Mouse (Mus musculus) megakaryocyte, embryonic 14.5 days (primary cell): Measurements from ENCODE around the gene Fbp2. TPM values are rescaled to one million over a fixed set of nuclear protein-coding genes. Genes with fewer than 3 reads are reported as not detected.

Experiments used
- H3K27me3 ChIP-seq: replicated peaks from 2 replicates; pipeline ENCODE3; 2012; ENCODE audit warnings: inconsistent platforms
- H3K36me3 ChIP-seq: replicated peaks from 2 replicates; pipeline ENCODE3; 2012; ENCODE audit warnings: low read length, inconsistent platforms, mixed read lengths
- H3K4me1 ChIP-seq: 2 replicates; pipeline ENCODE4 v1.6.1; 2012; ENCODE audit warnings: inconsistent platforms
- H3K4me3 ChIP-seq: replicated peaks from 2 replicates; pipeline ENCODE3; 2012; ENCODE audit warnings: moderate library complexity, mild to moderate bottlenecking, inconsistent platforms
- H3K9me3 ChIP-seq: 2 replicates; pipeline ENCODE4 v1.6.1; 2012; ENCODE audit warnings: inconsistent platforms
- FLI1 ChIP-seq: IDR thresholded peaks from 2 replicates; pipeline ENCODE4 v1.6.1; 2012; ENCODE audit warnings: low read length, inconsistent platforms, mixed read lengths
- GATA1 ChIP-seq: IDR thresholded peaks from 3 replicates; pipeline ENCODE4 v1.6.1; 2012; ENCODE audit warnings: mixed read lengths, low read length, inconsistent platforms, borderline replicate concordance
- polyA plus RNA-seq: library from polyadenylated mRNA; stranded (reverse); fragments of >175 nt; gene quantifications from 2 replicates; pipeline ENCODE4 v1.2.3, GENCODE M21; 2012; ENCODE audit warnings: low replicate concordance; ENCODE audit not compliant: insufficient read depth

Fbp2 gene
- polyA plus RNA-seq: not detected in 2 replicates

DNA sequence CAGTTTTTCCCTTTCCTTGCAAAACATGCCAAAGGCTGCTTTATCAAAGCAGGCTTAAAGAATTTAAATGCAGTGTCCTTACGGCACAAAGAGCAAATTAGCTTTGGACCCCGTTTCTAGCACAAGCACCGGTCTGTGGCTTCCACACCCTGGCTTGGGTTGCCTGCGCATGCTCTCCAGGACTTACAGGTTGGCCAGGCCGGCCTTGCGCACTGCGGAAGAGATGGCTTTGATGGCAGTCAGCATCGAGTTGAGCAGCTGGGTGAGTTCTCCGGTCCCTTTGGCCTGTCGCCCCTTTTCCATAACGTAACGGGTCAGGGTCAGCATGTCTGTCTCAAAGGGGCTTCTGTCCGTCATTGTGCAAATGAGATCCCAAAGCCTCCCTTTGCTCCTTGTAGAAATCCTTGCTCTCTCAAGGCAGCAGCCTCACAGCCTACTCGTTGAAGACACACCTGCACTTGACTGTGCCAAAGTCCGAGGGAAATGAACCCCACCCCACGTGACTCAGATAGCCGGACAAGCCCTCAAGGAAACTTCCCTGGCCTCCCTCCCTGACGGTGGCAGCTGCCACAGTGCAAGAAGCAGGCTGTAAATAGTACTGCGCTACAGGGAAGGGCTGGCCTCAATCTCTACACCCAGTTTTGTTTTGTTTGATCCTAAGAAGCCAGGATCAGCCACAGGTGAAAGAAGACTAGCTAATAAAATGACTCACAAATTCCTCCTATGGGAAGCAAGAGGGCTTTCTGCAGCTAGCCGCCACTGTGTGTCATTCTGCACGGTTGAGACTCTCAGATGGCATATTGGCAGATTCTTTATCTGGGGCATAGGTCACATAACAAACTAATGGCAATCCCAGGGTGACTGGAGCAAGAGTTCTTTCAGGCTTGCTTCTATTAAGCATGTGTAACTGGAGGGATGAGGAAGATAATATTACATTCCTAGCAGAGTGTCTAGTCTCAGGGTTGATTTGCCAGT lies at the start of gene Fbp2:
Fbp2 (minus strand) TSS at position 482 of the 975 bp plus-strand sequence.
- Histone ChIP-seq H3K36me3 (no peaks in the 10 kb centered on the region), H3K9me3 (peaks cover 25% of the 10 kb centered on the region), H3K27me3 (no peaks in the 10 kb centered on the region), H3K4me1 (peaks cover 23% of the 10 kb centered on the region), H3K4me3 (no peak within 1 kb of the TSS)
- no peak for TF ChIP-seq GATA1
- TF ChIP-seq FLI1: no peak

DNA sequence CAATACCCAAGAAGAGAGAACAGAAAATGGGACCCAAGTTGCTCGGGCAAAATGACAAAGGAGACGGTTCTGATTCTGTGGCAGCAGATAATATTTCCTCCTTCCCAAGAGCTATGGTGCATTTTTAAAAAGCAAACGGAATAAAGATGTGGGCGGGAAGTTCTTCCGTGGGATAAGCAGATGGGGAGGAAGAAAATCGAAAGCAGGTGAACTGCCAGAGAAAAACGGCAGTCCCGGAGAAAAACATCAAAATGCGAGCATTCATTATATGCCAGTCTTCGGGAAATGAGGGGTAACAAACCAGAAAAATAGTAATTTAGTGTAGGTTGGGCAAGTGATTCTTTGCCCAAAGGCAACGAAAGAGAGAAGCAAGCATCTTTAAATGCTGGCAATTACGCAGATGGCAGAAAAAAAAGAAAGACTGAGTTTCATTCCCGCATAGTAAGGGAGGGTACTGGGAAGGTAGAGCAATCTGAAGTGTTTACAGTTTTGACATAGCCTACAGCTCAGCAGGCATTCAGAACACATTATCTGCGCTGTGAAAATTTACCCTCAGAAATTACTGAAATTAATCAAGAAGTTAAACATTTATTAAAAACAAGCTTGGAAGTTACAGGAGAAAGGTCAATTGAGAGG lies 49.4 kb upstream of the Fbp2 start:
- TF ChIP-seq GATA1 (no peak), FLI1 (no peak)
- H3K27me3 ChIP-seq: peaks cover 12% of the 10 kb centered on the region
- no peaks in the 10 kb centered on the region for H3K4me1 ChIP-seq
- H3K9me3 ChIP-seq: no peaks in the 10 kb centered on the region
- H3K36me3 ChIP-seq: no peaks in the 10 kb centered on the region
- H3K4me3 ChIP-seq: no peak overlapping the region

DNA sequence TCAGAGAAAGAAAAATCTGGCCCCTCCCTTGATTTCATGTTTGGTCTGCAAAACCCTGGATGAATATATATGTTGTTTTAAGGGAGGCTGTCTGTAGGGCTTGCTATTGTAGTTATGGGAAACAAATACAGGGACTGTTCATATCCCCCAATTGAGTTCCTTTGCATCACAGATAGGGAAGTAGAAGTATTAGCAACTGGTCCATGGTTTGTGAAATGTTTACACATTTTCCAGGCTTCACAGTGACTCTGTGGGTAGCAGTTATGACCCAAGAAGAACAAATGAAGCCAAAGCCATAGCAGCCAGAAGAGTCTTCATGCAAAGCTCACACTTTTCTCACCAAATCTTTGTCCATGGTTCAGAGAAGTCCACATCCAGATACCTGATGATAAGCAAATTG lies 42.9 kb upstream of the Fbp2 start:
- H3K9me3 ChIP-seq: no peaks in the 10 kb centered on the region
- TF ChIP-seq GATA1 (no peak), FLI1 (no peak)
- H3K4me1 ChIP-seq: no peaks in the 10 kb centered on the region
- H3K36me3 ChIP-seq: no peaks in the 10 kb centered on the region
- H3K27me3 ChIP-seq: peaks cover 4% of the 10 kb centered on the region
- no peak overlapping the region for H3K4me3 ChIP-seq

DNA sequence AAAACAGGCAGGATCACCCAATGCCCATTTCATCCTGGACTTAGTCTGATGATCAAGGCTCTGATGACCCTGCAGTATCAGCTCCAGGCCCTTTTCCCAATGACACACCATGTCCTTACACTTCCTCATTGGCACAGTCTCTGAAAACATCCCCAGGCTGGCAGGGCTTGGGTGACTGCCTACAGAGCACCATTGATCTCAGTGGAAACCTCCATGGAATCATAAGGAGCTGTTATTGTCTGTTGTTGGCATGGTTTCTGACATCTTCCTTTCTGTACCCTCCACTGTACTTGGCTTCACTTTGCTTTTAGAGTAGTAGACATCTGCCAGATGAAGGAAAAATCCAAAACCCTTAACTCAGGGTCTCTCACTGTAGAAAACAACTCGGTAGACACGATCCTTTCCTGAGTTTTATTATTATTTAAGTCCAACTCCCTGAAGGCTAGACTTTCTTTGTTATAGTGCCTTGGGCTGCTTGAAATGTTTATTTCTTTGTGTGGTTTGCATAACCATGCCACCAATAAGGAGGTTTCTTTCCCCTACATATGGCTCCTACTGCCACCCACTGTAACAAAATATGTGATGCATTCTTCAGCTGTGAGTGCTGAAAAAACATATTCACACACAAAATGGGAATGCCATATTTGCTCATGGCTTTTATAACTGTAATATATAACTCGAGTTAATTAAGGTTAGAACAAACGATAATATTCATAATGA lies 39.9 kb upstream of the Fbp2 start:
- no peaks in the 10 kb centered on the region for H3K4me1 ChIP-seq
- H3K4me3 ChIP-seq: no peak overlapping the region
- TF ChIP-seq GATA1: no peak
- no peak for TF ChIP-seq FLI1
- H3K9me3 ChIP-seq: no peaks in the 10 kb centered on the region
- no peaks in the 10 kb centered on the region for H3K36me3 ChIP-seq
- no peaks in the 10 kb centered on the region for H3K27me3 ChIP-seq

DNA sequence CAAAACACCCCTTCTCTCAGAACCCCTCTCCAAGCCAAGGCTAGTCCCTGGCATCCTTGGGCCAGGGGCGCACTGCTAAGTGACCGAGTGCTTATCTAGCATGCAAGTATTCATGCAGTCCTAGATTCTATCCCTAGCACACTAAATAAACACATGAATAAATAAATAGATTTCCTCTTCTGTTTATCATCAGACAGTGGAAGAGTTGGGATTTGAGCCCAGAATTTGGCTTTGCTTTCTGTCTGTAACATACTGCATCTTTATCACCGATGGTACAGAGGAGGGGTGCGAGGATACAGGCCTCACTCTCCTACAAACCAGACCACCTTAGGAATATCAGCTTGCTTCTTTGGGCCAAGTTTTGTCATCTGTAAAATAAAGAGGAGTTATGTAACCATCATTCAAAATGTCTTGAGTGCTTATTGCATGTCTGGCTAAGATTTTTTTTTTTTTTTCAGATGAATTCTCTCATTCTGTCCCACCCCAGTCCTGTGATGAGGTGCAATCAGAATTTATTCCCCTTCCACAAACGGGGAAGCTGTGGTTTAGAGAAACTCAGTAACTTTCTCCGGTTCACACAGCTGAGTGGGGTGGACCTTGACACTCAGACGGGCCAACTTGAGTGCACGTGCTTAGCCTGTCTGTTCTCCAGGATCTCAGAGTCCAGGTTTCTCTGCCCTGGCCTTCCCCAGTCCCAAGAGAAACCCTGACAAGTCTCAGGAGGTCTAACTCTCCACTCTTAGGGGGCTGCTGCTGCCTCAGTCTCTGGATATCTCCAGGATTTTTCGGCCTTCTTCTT lies 35.0 kb upstream of the Fbp2 start:
- Histone ChIP-seq H3K4me1 (no peaks in the 10 kb centered on the region; the same call in 1 of the 2 replicates), H3K27me3 (peaks cover 8% of the 10 kb centered on the region), H3K4me3 (no peak overlapping the region), H3K36me3 (no peaks in the 10 kb centered on the region), H3K9me3 (0 out of 2 replicates have a peak, but pooled peaks cover 8% of the 10 kb centered on the region)
- TF ChIP-seq GATA1 (no peak), FLI1 (no peak)

DNA sequence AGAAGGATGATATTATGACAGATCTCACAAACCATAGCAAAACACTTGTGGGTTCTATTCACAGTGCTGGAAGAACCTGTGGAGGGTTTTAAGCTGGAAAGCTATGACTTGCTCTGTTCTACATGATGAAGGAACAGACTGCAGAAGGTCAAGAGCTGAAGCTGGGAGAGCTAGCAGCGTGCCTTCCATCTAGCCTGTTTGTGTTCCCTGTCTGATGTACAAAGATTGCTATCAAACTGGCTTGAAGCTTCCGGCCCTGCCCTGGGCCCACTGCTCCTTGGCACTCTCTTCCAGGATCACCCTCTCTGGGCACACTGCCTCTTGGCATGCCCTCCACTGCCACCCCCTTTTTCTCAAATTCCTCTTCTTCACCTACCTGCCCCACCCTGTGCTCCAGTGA lies 31.1 kb upstream of the Fbp2 start:
- TF ChIP-seq FLI1: no peak
- no peak for TF ChIP-seq GATA1
- peaks cover 22% of the 10 kb centered on the region for H3K27me3 ChIP-seq

DNA sequence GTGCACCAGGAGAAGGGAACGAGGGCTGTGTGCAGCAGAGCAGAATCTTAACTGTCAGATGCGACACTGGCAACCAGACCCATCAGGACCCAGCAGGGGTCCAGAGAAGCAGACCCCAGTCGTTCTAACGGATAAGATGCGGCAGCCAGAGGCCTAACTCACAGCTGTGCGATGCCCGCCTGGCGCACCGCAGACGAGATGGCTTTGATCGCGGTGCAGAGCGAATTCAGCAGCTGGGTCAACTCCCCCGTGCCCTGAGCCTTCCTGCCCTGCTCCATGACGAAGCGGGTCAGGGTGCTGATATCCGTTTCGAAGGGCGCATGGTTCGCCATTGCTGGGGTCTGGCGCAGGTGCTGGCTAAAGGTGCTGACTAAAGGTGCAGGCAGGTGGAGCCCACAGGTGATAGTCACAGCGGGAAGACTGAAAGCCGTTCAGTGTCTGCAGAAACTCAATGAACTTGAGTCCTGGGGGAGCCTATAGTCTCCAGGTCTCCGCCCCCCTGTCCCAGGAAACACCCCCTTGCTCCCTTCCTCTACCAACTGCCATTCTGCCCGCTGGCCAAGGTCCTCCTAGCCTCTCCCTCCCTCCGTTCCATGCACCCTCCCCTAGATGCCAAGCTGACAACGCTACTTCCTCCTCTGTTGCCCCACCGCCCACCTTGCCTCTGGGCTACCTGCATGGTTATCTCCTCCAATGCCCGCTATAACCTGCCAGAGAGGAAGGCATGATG lies 29.7 kb upstream of the Fbp2 start, which contains the start of gene Fbp1:
Fbp1 (minus strand) TSS at position 571 of the 730 bp plus-strand sequence.
- Histone ChIP-seq H3K4me3 (peak within 1 kb of the TSS; percentile 59), H3K4me1 (peaks cover 2% of the 10 kb centered on the region; the same call in 1 of the 2 replicates), H3K36me3 (no peaks in the 10 kb centered on the region), H3K27me3 (peaks cover 25% of the 10 kb centered on the region), H3K9me3 (peaks cover 13% of the 10 kb centered on the region; the same call in 1 of the 2 replicates)
- no peak for TF ChIP-seq GATA1
- no peak for TF ChIP-seq FLI1

More for the DNA sequence above, 31.1 kb upstream of the Fbp2 start:
- peaks cover 2% of the 10 kb centered on the region; the same call in 1 of the 2 replicates for H3K4me1 ChIP-seq
- H3K9me3 ChIP-seq: peaks cover 13% of the 10 kb centered on the region; the same call in 1 of the 2 replicates
- H3K36me3 ChIP-seq: no peaks in the 10 kb centered on the region
- no peak overlapping the region for H3K4me3 ChIP-seq

DNA sequence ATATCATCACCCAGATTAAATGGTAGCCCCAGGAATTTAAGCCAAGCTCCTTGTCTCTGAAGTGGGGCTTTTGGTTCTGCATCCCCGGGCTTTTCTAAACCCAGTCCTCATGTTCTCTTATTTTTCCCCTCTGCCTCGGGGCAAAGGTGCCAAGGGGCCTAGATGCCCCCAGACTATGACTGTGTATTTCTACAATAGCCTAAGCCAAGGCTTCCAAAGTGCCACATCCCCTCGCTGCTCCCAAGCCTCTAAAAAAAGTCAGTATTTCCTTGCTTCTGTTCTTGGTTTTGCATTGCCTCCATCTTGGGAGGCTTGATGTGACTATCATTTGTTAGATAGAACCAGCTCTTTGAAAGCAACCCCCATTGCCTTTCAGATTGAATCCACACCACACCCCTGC lies 26.3 kb upstream of the Fbp2 start:
- peaks cover 22% of the 10 kb centered on the region for H3K4me1 ChIP-seq
- TF ChIP-seq GATA1 (no peak), FLI1 (no peak)
- peaks cover 24% of the 10 kb centered on the region for H3K27me3 ChIP-seq
- no peak overlapping the region for H3K4me3 ChIP-seq
- H3K36me3 ChIP-seq: no peaks in the 10 kb centered on the region
- H3K9me3 ChIP-seq: peaks cover 5% of the 10 kb centered on the region; the same call in 1 of the 2 replicates
